Mouse (Mus musculus): ENCODE measurements at regions not wholly inside any gene's neighbourhood (a gene's known extent, or its start where the extent isn't known, plus 50 kb on each side); places are given as distances from the start of the nearest gene placed in this dataset.
"Not testable (repeated sequence)": the region's sequence is repeated elsewhere in the genome, so short reads cannot be mapped to it uniquely, and the experiment has no call there.

- no peak for ATAC-seq (replicated peaks; ENCODE audit: low FRiP score)
Measured at GRCm38 (mm10) chr10:46733760-46734265, 1156.2 kb downstream of the Hace1 start.

GRCm38 (mm10) chr10:46741098-46741497 is 1163.5 kb downstream of the Hace1 start:
- no peak overlapping the region for H3K4me3 ChIP-seq (replicated peaks)
- H3K4me2 ChIP-seq, result no peak overlapping the region
- H3K36me3 ChIP-seq, result no peaks in the 10 kb centered on the region
- no peaks in the 10 kb centered on the region for H3K4me1 ChIP-seq
- H3K27ac ChIP-seq, result no peak overlapping the region
- no peak for ATAC-seq (replicated peaks; ENCODE audit: low FRiP score)
- 79% methylated on average over 3 of the region's 3 CpGs for WGBS
- no peaks in the 10 kb centered on the region for H3K27me3 ChIP-seq
- no peaks in the 10 kb centered on the region for H3K9me3 ChIP-seq (replicated peaks)
- no peak overlapping the region for H3K9ac ChIP-seq

More at GRCm38 (mm10) chr10:46733760-46734265, 1156.2 kb downstream of the Hace1 start:
- WGBS, result 31% methylated on average over 2 of the region's 2 CpGs
- H3K4me1 ChIP-seq, result no peaks in the 10 kb centered on the region
- H3K9ac ChIP-seq, result no peak overlapping the region
- H3K27me3 ChIP-seq, result no peaks in the 10 kb centered on the region
- no peak overlapping the region for H3K4me3 ChIP-seq (replicated peaks)
- H3K4me2 ChIP-seq, result no peak overlapping the region
- no peaks in the 10 kb centered on the region for H3K36me3 ChIP-seq
- no peaks in the 10 kb centered on the region for H3K9me3 ChIP-seq (replicated peaks)
- no peak overlapping the region for H3K27ac ChIP-seq

- no peak overlapping the region for H3K4me3 ChIP-seq (replicated peaks)
- H3K9ac ChIP-seq, result no peak overlapping the region
- H3K4me2 ChIP-seq, result no peak overlapping the region
- no peaks in the 10 kb centered on the region for H3K4me1 ChIP-seq
- no peak overlapping the region for H3K27ac ChIP-seq
- WGBS, result 86% methylated on average over 3 of the region's 3 CpGs
- H3K9me3 ChIP-seq (replicated peaks), result no peaks in the 10 kb centered on the region
- no peak for ATAC-seq (replicated peaks; ENCODE audit: low FRiP score)
- H3K27me3 ChIP-seq, result no peaks in the 10 kb centered on the region
- no peaks in the 10 kb centered on the region for H3K36me3 ChIP-seq
Measured at GRCm38 (mm10) chr10:46742131-46742530, 1164.5 kb downstream of the Hace1 start.

- no peaks in the 10 kb centered on the region for H3K4me1 ChIP-seq
- H3K36me3 ChIP-seq, result no peaks in the 10 kb centered on the region
- no peak overlapping the region for H3K27ac ChIP-seq
- H3K4me2 ChIP-seq, result no peak overlapping the region
- H3K9me3 ChIP-seq (replicated peaks), result no peaks in the 10 kb centered on the region
- ATAC-seq (replicated peaks; ENCODE audit: low FRiP score), result peak; percentile 66
- H3K27me3 ChIP-seq, result no peaks in the 10 kb centered on the region
- 39% methylated on average over 1 of the region's 1 CpGs for WGBS
- H3K4me3 ChIP-seq (replicated peaks), result no peak overlapping the region
- no peak overlapping the region for H3K9ac ChIP-seq
Measured at GRCm38 (mm10) chr10:46760923-46761322, 1183.3 kb downstream of the Hace1 start.

- H3K27me3 ChIP-seq, result no peaks in the 10 kb centered on the region
- no peak overlapping the region for H3K27ac ChIP-seq
- ATAC-seq (replicated peaks; ENCODE audit: low FRiP score), result no peak
- H3K4me2 ChIP-seq, result no peak overlapping the region
- no peaks in the 10 kb centered on the region for H3K9me3 ChIP-seq (replicated peaks)
- H3K36me3 ChIP-seq, result no peaks in the 10 kb centered on the region
- H3K4me1 ChIP-seq, result no peaks in the 10 kb centered on the region
- 76% methylated on average over 2 of the region's 2 CpGs for WGBS
- no peak overlapping the region for H3K9ac ChIP-seq
- H3K4me3 ChIP-seq (replicated peaks), result no peak overlapping the region
Measured at GRCm38 (mm10) chr10:46778729-46779128, 1201.1 kb downstream of the Hace1 start.

- H3K9me3 ChIP-seq (replicated peaks); H3K27me3 ChIP-seq; H3K4me2 ChIP-seq; H3K4me1 ChIP-seq; H3K9ac ChIP-seq; H3K36me3 ChIP-seq; H3K27ac ChIP-seq; H3K4me3 ChIP-seq (replicated peaks): not testable (repeated sequence)
- WGBS, result 55% methylated on average over 7 of the region's 7 CpGs
- peak; percentile 54; the same call in 1 of the 2 replicates for ATAC-seq (replicated peaks; ENCODE audit: low FRiP score)
Measured at GRCm38 (mm10) chr10:46785723-46786122, 1208.1 kb downstream of the Hace1 start.

GRCm38 (mm10) chr10:46814271-46814670 is 1236.6 kb downstream of the Hace1 start:
- no peak overlapping the region for H3K4me3 ChIP-seq (replicated peaks)
- no peak overlapping the region for H3K9ac ChIP-seq
- no peaks in the 10 kb centered on the region for H3K9me3 ChIP-seq (replicated peaks)
- no peaks in the 10 kb centered on the region for H3K36me3 ChIP-seq
- no peaks in the 10 kb centered on the region for H3K4me1 ChIP-seq
- no peak overlapping the region for H3K4me2 ChIP-seq
- H3K27ac ChIP-seq, result no peak overlapping the region
- WGBS, result 64% methylated on average over 1 of the region's 1 CpGs
- no peak for ATAC-seq (replicated peaks; ENCODE audit: low FRiP score)
- no peaks in the 10 kb centered on the region for H3K27me3 ChIP-seq

GRCm38 (mm10) chr10:46819133-46819532 is 1241.5 kb downstream of the Hace1 start:
- Histone ChIP-seq H3K4me3 (replicated peaks) (no peak overlapping the region), H3K9ac (no peak overlapping the region), H3K4me2 (no peak overlapping the region), H3K4me1 (no peaks in the 10 kb centered on the region), H3K27me3 (no peaks in the 10 kb centered on the region), H3K9me3 (replicated peaks) (no peaks in the 10 kb centered on the region), H3K36me3 (no peaks in the 10 kb centered on the region), H3K27ac (no peak overlapping the region)
- no peak for ATAC-seq (replicated peaks; ENCODE audit: low FRiP score)
- 81% methylated on average over 2 of the region's 2 CpGs for WGBS

- 91% methylated on average over 1 of the region's 1 CpGs for WGBS
- no peaks in the 10 kb centered on the region for H3K4me1 ChIP-seq
- H3K9ac ChIP-seq, result no peak overlapping the region
Measured at GRCm38 (mm10) chr10:46819965-46820364, 1242.3 kb downstream of the Hace1 start.

GRCm38 (mm10) chr10:46823837-46824236 is 1246.2 kb downstream of the Hace1 start:
- Histone ChIP-seq H3K27ac (no peak overlapping the region), H3K27me3 (no peaks in the 10 kb centered on the region), H3K4me1 (no peaks in the 10 kb centered on the region), H3K36me3 (no peaks in the 10 kb centered on the region), H3K4me3 (replicated peaks) (no peak overlapping the region), H3K9me3 (replicated peaks) (no peaks in the 10 kb centered on the region), H3K9ac (no peak overlapping the region), H3K4me2 (no peak overlapping the region)
- 90% methylated on average over 1 of the region's 1 CpGs for WGBS
- ATAC-seq (replicated peaks; ENCODE audit: low FRiP score), result no peak

More at GRCm38 (mm10) chr10:46819965-46820364, 1242.3 kb downstream of the Hace1 start:
- no peaks in the 10 kb centered on the region for H3K27me3 ChIP-seq
- no peak overlapping the region for H3K4me3 ChIP-seq (replicated peaks)
- H3K27ac ChIP-seq, result no peak overlapping the region
- no peak for ATAC-seq (replicated peaks; ENCODE audit: low FRiP score)
- no peak overlapping the region for H3K4me2 ChIP-seq
- no peaks in the 10 kb centered on the region for H3K9me3 ChIP-seq (replicated peaks)
- no peaks in the 10 kb centered on the region for H3K36me3 ChIP-seq

GRCm38 (mm10) chr10:46826012-46826411 is 1248.4 kb downstream of the Hace1 start:
- WGBS, result 65% methylated on average over 3 of the region's 3 CpGs

GRCm38 (mm10) chr10:46826639-46827038 is 1249.0 kb downstream of the Hace1 start:
- no peaks in the 10 kb centered on the region for H3K4me1 ChIP-seq
- no peaks in the 10 kb centered on the region for H3K27me3 ChIP-seq
- H3K27ac ChIP-seq, result no peak overlapping the region
- WGBS, result 75% methylated on average over 1 of the region's 1 CpGs
- H3K4me2 ChIP-seq, result no peak overlapping the region
- H3K36me3 ChIP-seq, result no peaks in the 10 kb centered on the region
- H3K9ac ChIP-seq, result no peak overlapping the region
- H3K4me3 ChIP-seq (replicated peaks), result no peak overlapping the region
- ATAC-seq (replicated peaks; ENCODE audit: low FRiP score), result no peak
- H3K9me3 ChIP-seq (replicated peaks), result no peaks in the 10 kb centered on the region

More at GRCm38 (mm10) chr10:46826012-46826411, 1248.4 kb downstream of the Hace1 start:
- Histone ChIP-seq H3K4me2 (no peak overlapping the region), H3K27me3 (no peaks in the 10 kb centered on the region), H3K9ac (no peak overlapping the region), H3K4me3 (replicated peaks) (no peak overlapping the region), H3K36me3 (no peaks in the 10 kb centered on the region), H3K27ac (no peak overlapping the region), H3K9me3 (replicated peaks) (no peaks in the 10 kb centered on the region), H3K4me1 (no peaks in the 10 kb centered on the region)
- no peak for ATAC-seq (replicated peaks; ENCODE audit: low FRiP score)

GRCm38 (mm10) chr10:46827109-46827812 is 1249.6 kb downstream of the Hace1 start:
- Histone ChIP-seq H3K4me2 (no peak overlapping the region), H3K4me3 (replicated peaks) (no peak overlapping the region), H3K36me3 (no peaks in the 10 kb centered on the region), H3K27me3 (no peaks in the 10 kb centered on the region), H3K27ac (no peak overlapping the region), H3K4me1 (no peaks in the 10 kb centered on the region), H3K9me3 (replicated peaks) (no peaks in the 10 kb centered on the region), H3K9ac (no peak overlapping the region)
- no peak for ATAC-seq (replicated peaks; ENCODE audit: low FRiP score)
- 84% methylated on average over 1 of the region's 1 CpGs for WGBS

All from kidney, embryonic 15.5 days (tissue).